Mouse (Mus musculus) lung, postnatal 0 days (tissue): ENCODE data around the gene Tnni1.

Experiments
- CTCF ChIP-seq: IDR thresholded peaks from 2 replicates; pipeline ENCODE4 v1.5.1; 2016; ENCODE audit warnings: antibody characterized with exemption, mild to moderate bottlenecking
- EP300 ChIP-seq: IDR thresholded peaks from 2 replicates; pipeline ENCODE4 v1.6.1; 2016; ENCODE audit warnings: antibody characterized with exemption, mild to moderate bottlenecking, control low read depth

GRCm38 (mm10) chr1:135799109-135799627, 19.9 kb downstream of the Tnni1 start:
- TF ChIP-seq CTCF, result no peak
- TF ChIP-seq EP300, result no peak
